Mouse (Mus musculus) C2C12 (cell line): ENCODE results near the gene Il21. TPM values are rescaled to one million over a fixed set of nuclear protein-coding genes. Genes with fewer than 3 reads are reported as not detected.

Experiments
- H3K27me3 ChIP-seq: one replicate; pipeline ENCODE4 v1.6.1; 2011; ENCODE audit not compliant: control insufficient read depth, insufficient read depth, insufficient read length
- H3K36me3 ChIP-seq: one replicate; pipeline ENCODE4 v1.6.1; 2011; ENCODE audit not compliant: control insufficient read depth, insufficient read depth
- H3K4me3 ChIP-seq: one replicate; pipeline ENCODE4 v1.5.1; 2011; ENCODE audit warnings: mild to moderate bottlenecking, control low read depth; ENCODE audit not compliant: poor library complexity, insufficient read depth, severe bottlenecking
- H3K79me2 ChIP-seq: one replicate; pipeline ENCODE4 v1.6.1; 2011; ENCODE audit not compliant: control insufficient read depth, insufficient read depth
- H3K79me3 ChIP-seq: one replicate; pipeline ENCODE4 v1.6.1; 2011; ENCODE audit warnings: low read depth, control low read depth
- H3ac ChIP-seq: one replicate; pipeline ENCODE3; 2011; ENCODE audit warnings: low read depth; ENCODE audit not compliant: control insufficient read depth, insufficient read length
- CEBPB ChIP-seq: IDR thresholded peaks from one replicate; pipeline ENCODE4 v1.6.1; 2011; ENCODE audit warnings: low read depth, mild to moderate bottlenecking, control low read depth, moderate library complexity
- CTCF ChIP-seq: IDR thresholded peaks from one replicate; pipeline ENCODE4 v1.5.1; 2011; ENCODE audit not compliant: control insufficient read depth, insufficient read depth, insufficient read length
- FOSL1 ChIP-seq: IDR thresholded peaks from one replicate; pipeline ENCODE4 v1.8.0; 2011; ENCODE audit warnings: mild to moderate bottlenecking, low read length; ENCODE audit not compliant: poor library complexity, insufficient read depth, severe bottlenecking
- MAX ChIP-seq: IDR thresholded peaks from one replicate; pipeline ENCODE4 v1.6.1; 2011; ENCODE audit warnings: mild to moderate bottlenecking, control low read depth
- MYOD1 ChIP-seq: IDR thresholded peaks from one replicate; pipeline ENCODE4 v1.6.1; 2011; ENCODE audit warnings: low read depth; ENCODE audit not compliant: control insufficient read depth, insufficient read length
- MYOG ChIP-seq: IDR thresholded peaks from one replicate; pipeline ENCODE4 v1.6.1; 2011; ENCODE audit not compliant: control insufficient read depth, insufficient read length; ENCODE audit errors: extremely low read depth
- USF1 ChIP-seq: IDR thresholded peaks from one replicate; pipeline ENCODE4 v1.6.1; 2011; ENCODE audit warnings: low read depth, mild to moderate bottlenecking, control low read depth, moderate library complexity
- polyA plus RNA-seq: library from polyadenylated mRNA; unstranded; fragments of >200 nt; fragmentation: generic; extraction: Trizol; gene quantifications from one replicate; pipeline ENCODE4 v1.2.1, GENCODE M21; 2012; ENCODE audit warnings: missing spikeins

Gene Il21
- polyA plus RNA-seq, 1 experiment = not detected

DNA sequence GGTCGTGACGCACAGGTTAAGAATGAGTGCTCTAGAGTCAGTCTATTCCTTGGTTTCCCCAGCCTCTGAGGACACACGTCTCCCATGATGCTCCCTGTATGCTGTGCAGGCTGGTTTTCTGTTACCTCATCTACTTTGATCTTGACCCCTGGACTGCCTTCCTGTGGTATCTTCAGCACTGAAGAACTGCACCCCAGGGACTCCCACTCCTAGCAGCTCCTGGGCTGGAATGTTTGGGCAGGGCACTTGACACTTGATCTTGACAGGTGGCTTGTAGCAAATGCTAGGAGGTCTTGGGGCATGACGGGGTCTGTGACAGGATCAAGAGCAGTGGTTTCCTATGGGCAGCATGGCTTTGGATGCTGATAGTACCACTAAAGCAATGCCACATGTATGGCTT is 2.6 kb upstream of the Il21 start:
- peak; percentile 22 for TF ChIP-seq MYOD1
- no peak for TF ChIP-seq FOSL1
- no peaks in the 10 kb centered on the region for H3K79me3 ChIP-seq
- no peaks in the 10 kb centered on the region for H3K36me3 ChIP-seq
- H3K4me3 ChIP-seq = no peak overlapping the region
- no peaks in the 10 kb centered on the region for H3K27me3 ChIP-seq
- H3ac ChIP-seq = no peak overlapping the region
- H3K79me2 ChIP-seq = no peaks in the 10 kb centered on the region

DNA sequence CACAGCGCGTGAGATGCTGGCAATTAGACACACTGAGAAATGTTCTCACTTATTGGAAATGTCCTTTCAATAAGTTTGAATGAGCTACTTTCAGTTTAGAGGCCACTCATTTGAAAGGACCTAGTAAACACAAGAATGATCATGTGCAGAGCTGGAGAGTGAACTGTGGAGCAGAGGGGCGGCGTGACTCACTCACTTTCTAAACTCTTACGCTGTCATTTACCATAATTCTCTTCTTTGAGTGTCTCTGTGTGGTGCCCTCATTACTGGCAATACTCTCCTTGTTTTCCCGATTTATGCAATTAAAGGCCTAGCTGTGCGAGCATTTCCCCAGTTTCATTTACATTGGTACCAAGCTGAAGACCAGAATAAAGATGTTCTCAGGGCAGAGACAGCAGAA is 1.3 kb downstream of the Il21 start:
- no peak overlapping the region for H3ac ChIP-seq
- no peaks in the 10 kb centered on the region for H3K79me2 ChIP-seq
- no peaks in the 10 kb centered on the region for H3K79me3 ChIP-seq
- H3K27me3 ChIP-seq = peaks cover 10% of the 10 kb centered on the region
- TF ChIP-seq CTCF (no peak), FOSL1 (no peak), MYOD1 (no peak), MAX (no peak), CEBPB (no peak), MYOG (no peak), USF1 (no peak)
- no peaks in the 10 kb centered on the region for H3K36me3 ChIP-seq
- no peak overlapping the region for H3K4me3 ChIP-seq

GRCm38 (mm10) chr3:37229082-37229829 is 3.2 kb downstream of the Il21 start:
- Histone ChIP-seq H3K27me3 (peaks cover 10% of the 10 kb centered on the region), H3K36me3 (no peaks in the 10 kb centered on the region), H3K79me2 (no peaks in the 10 kb centered on the region), H3K4me3 (no peak overlapping the region), H3ac (no peak overlapping the region), H3K79me3 (no peaks in the 10 kb centered on the region)
- TF ChIP-seq FOSL1 (no peak), USF1 (no peak), MYOD1 (no peak), CTCF (no peak), MAX (no peak), CEBPB (no peak), MYOG (no peak)

DNA sequence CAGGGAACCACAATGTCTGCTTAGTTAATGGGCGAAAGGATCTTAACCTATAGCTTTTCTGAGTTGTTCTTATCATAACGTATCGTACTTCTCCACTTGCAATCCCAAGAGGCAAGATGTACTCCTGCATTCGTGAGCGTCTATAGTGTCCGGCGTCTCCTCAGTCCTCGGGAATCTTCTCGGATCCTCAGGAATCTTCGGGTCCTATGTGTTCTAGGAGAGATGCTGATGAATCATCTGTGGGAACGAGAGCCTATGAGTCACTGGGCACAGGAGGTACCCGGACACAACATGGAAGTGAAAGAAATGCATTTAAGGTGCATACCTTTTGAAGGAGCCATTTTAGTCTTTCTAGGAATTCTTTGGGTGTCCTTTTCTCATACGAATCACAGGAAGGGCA is 7.3 kb downstream of the Il21 start:
- Histone ChIP-seq H3K36me3 (no peaks in the 10 kb centered on the region), H3K4me3 (no peak overlapping the region), H3K79me3 (no peaks in the 10 kb centered on the region), H3ac (no peak overlapping the region), H3K27me3 (peaks cover 13% of the 10 kb centered on the region), H3K79me2 (no peaks in the 10 kb centered on the region)
- no peak for TF ChIP-seq CTCF
- no peak for TF ChIP-seq MYOD1
- TF ChIP-seq MAX = no peak
- no peak for TF ChIP-seq MYOG
- TF ChIP-seq CEBPB = no peak
- TF ChIP-seq FOSL1 = no peak
- TF ChIP-seq USF1 = no peak

GRCm38 (mm10) chr3:37219071-37219470 is 13.4 kb downstream of the Il21 start:
- Histone ChIP-seq H3K79me3 (no peaks in the 10 kb centered on the region), H3K36me3 (no peaks in the 10 kb centered on the region), H3K4me3 (no peak overlapping the region), H3K27me3 (peaks cover 3% of the 10 kb centered on the region), H3K79me2 (no peaks in the 10 kb centered on the region), H3ac (no peak overlapping the region)
- TF ChIP-seq MYOG (no peak), CTCF (peak; percentile 22)

DNA sequence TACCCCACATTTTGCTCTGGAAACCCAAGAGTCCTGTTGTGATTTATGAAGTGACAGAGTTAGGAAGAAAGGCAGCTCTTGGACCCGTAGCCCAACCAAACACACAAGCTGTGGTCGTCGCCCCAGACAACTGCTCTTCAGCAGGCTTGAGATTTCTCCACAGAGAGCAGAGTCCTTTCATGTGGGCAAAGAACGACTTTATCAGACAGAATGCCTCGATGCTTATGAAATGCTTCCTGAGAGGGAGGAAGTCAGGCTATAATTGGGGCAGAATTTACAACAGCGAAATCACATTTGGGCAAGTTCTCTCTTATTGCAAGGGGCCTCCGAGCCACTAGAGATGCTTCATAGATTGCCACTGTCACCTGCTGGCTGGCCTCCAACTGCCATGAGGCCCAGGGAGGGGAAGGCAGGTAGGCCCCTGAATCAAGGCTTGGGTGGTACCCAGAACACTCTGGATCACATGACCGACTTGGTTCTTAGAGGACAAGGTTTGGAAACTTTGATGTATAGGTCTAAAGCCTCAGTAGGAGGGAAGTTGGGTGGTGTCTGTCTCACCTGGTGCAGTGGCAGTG is 27.1 kb downstream of the Il21 start:
- Histone ChIP-seq H3ac (no peak overlapping the region), H3K79me3 (no peaks in the 10 kb centered on the region)
- no peak for TF ChIP-seq USF1
- TF ChIP-seq MAX = no peak
- TF ChIP-seq CEBPB = no peak
- no peak for TF ChIP-seq MYOG
- no peak for TF ChIP-seq FOSL1
- no peak for TF ChIP-seq CTCF
- TF ChIP-seq MYOD1 = no peak

More for the DNA sequence above, 27.1 kb downstream of the Il21 start:
- H3K4me3 ChIP-seq = no peak overlapping the region
- H3K27me3 ChIP-seq = no peaks in the 10 kb centered on the region
- H3K36me3 ChIP-seq = no peaks in the 10 kb centered on the region
- no peaks in the 10 kb centered on the region for H3K79me2 ChIP-seq
